Mouse (Mus musculus): ENCODE measurements around the gene Tmed9.
"Not testable (repeated sequence)": the region's sequence is repeated elsewhere in the genome, so short reads cannot be mapped to it uniquely, and the experiment has no call there.

Tmed9 gene

GRCm38 (mm10) chr13:55606899-55607623 lies 33.5 kb downstream of the Tmed9 start:
- no peak for DNase-seq (ENCODE audit: low read depth, low spot score)

GRCm38 (mm10) chr13:55607624-55608006 lies 34.1 kb downstream of the Tmed9 start:
- no peak for DNase-seq (ENCODE audit: low read depth, low spot score)

GRCm38 (mm10) chr13:55611996-55612395 lies 38.5 kb downstream of the Tmed9 start:
- no peak for DNase-seq (ENCODE audit: low read depth, low spot score)

GRCm38 (mm10) chr13:55613471-55613870 lies 39.9 kb downstream of the Tmed9 start:
- no peak for DNase-seq (ENCODE audit: low read depth, low spot score)

GRCm38 (mm10) chr13:55619328-55619727 lies 45.8 kb downstream of the Tmed9 start:
- DNase-seq (ENCODE audit: low read depth, low spot score), result no peak

GRCm38 (mm10) chr13:55620275-55620674 lies 46.7 kb downstream of the Tmed9 start:
- DNase-seq (ENCODE audit: low read depth, low spot score), result no peak

GRCm38 (mm10) chr13:55622156-55622648 lies 48.7 kb downstream of the Tmed9 start:
- DNase-seq (ENCODE audit: low read depth, low spot score), result not testable (repeated sequence)

- peak; percentile 78 for DNase-seq (ENCODE audit: low read depth, low spot score)
These were observed 49.4 kb downstream of the Tmed9 start, which contains the start of gene Caml for GRCm38 (mm10) chr13:55622649-55623541. Gene Caml (plus strand): TSS chr13:55623005.

- peak; percentile 73 for DNase-seq (ENCODE audit: low read depth, low spot score)
These were observed 61.2 kb downstream of the Tmed9 start, which contains the start of gene Ddx46 for GRCm38 (mm10) chr13:55634639-55635127. Gene Ddx46 (plus strand): TSS chr13:55635027.

GRCm38 (mm10) chr13:55635146-55635571 lies 61.6 kb downstream of the Tmed9 start:
- DNase-seq (ENCODE audit: low read depth, low spot score), result no peak

GRCm38 (mm10) chr13:55636185-55636983 lies 62.9 kb downstream of the Tmed9 start:
- no peak for DNase-seq (ENCODE audit: low read depth, low spot score)

GRCm38 (mm10) chr13:55640480-55640879 lies 66.9 kb downstream of the Tmed9 start:
- DNase-seq (ENCODE audit: low read depth, low spot score), result peak; percentile 36

- no peak for DNase-seq (ENCODE audit: low read depth, low spot score)
These were observed 71.0 kb downstream of the Tmed9 start for GRCm38 (mm10) chr13:55644525-55644924.
